Mouse (Mus musculus) olfactory bulb, adult 2 months (tissue): ENCODE measurements around the gene Rab44.
"Not testable (repeated sequence)": the region's sequence is repeated elsewhere in the genome, so short reads cannot be mapped to it uniquely, and the experiment has no call there.

Source experiments
- CTCF ChIP-seq: fragments of 200-500 bp; IDR thresholded peaks from 2 replicates; pipeline ENCODE4 v1.5.1; 2012; ENCODE audit warnings: low read depth, mild to moderate bottlenecking, low read length, moderate library complexity; ENCODE audit not compliant: insufficient read depth
- POLR2A ChIP-seq: fragments of 200-500 bp; IDR thresholded peaks from 2 replicates; pipeline ENCODE4 v1.6.1; 2012; ENCODE audit warnings: mild to moderate bottlenecking, low read depth, low read length, moderate library complexity; ENCODE audit not compliant: insufficient read depth

DNA sequence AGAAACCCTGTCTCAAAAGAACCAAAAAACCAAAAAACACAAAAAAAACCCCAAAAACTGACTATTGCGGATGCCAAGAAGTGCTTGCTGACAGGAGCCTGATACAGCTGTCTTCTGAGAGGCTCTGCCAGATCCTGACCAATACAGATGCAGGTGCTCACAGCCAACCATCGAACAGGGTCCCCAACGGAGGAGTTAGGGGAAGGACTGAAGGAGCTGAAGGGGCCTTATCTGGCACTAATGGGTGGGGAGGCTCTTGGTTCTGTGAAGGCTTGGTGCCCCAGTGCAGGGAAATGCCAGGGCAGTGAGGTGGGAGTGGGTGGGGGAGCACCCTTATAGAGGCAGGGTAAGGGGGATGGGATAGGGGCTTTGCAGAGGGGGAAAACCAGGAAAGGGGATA is 46.5 kb upstream of the Rab44 start:
- TF ChIP-seq CTCF, POLR2A: not testable (repeated sequence)
